25 mouse cellular contexts compared by ENCODE assay signal in genomic region chr12:78839906-78840305, GRCm38 (mm10). TPM values are rescaled to one million over a fixed set of nuclear protein-coding genes. Genes with fewer than 3 reads are reported as not detected.
DNase-seq lines count a peak whose midpoint lies in the region; ATAC-seq and TF ChIP-seq lines count a peak whose summit lies in the region.
"Had no signal": no experiment of that assay in that cellular context is flagged by ENCODE, and none has a peak within 500 bp of the region (broad histone marks: within the 10 kb centered on the region; RNA-seq: fewer than 3 reads in every experiment).

No protein-coding gene starts in this region.

- H3K27ac ChIP-seq in embryonic facial prominence, embryonic 14.5 days (replicated peaks; ENCODE audit: low read depth, low read length) = no peak overlapping the region
- H3K27ac ChIP-seq in embryonic facial prominence, embryonic 10.5 days (replicated peaks) = no peak overlapping the region
- no peak overlapping the region for H3K27ac ChIP-seq in kidney, embryonic 15.5 days
- no peak overlapping the region for H3K27ac ChIP-seq in forebrain, postnatal 0 days (ENCODE audit: low read depth, low read length)
- H3K27ac ChIP-seq: embryonic facial prominence, embryonic 12.5 days; forebrain, embryonic 12.5 days; heart, embryonic 15.5 days; hindbrain, embryonic 14.5 days; kidney, postnatal 0 days; liver, embryonic 13.5 days had no signal

- no peak for TF ChIP-seq CTCF in forebrain, postnatal 0 days (IDR thresholded peaks at IDR 0.05; ENCODE audit: low read depth)

- H3K4me1 ChIP-seq in embryonic facial prominence, embryonic 14.5 days (ENCODE audit: control insufficient read depth, insufficient read depth, low read length) = no peaks in the 10 kb centered on the region
- no peaks in the 10 kb centered on the region for H3K4me1 ChIP-seq in embryonic facial prominence, embryonic 10.5 days
- no peaks in the 10 kb centered on the region for H3K4me1 ChIP-seq in kidney, embryonic 15.5 days
- no peaks in the 10 kb centered on the region for H3K4me1 ChIP-seq in forebrain, postnatal 0 days (ENCODE audit: insufficient read depth)
- H3K4me1 ChIP-seq: embryonic facial prominence, embryonic 12.5 days; forebrain, embryonic 12.5 days; heart, embryonic 15.5 days; liver, embryonic 13.5 days had no signal

- H3K9ac ChIP-seq in embryonic facial prominence, embryonic 14.5 days (ENCODE audit: low read depth, low read length) = no peak overlapping the region
- no peak overlapping the region for H3K9ac ChIP-seq in kidney, embryonic 15.5 days
- H3K9ac ChIP-seq in forebrain, postnatal 0 days = no peak overlapping the region
- H3K9ac ChIP-seq: embryonic facial prominence, embryonic 12.5 days; forebrain, embryonic 12.5 days; heart, embryonic 15.5 days; hindbrain, embryonic 14.5 days; liver, embryonic 13.5 days had no signal

- peaks cover 77% of the 10 kb centered on the region for H3K36me3 ChIP-seq in embryonic facial prominence, embryonic 14.5 days (ENCODE audit: control insufficient read depth, insufficient read depth, low read length)
- peaks cover 93% of the 10 kb centered on the region for H3K36me3 ChIP-seq in embryonic facial prominence, embryonic 10.5 days (replicated peaks)
- H3K36me3 ChIP-seq in kidney, embryonic 15.5 days = peaks cover 81% of the 10 kb centered on the region
- peaks cover 57% of the 10 kb centered on the region for H3K36me3 ChIP-seq in forebrain, postnatal 0 days (ENCODE audit: insufficient read depth)

- no peak for ATAC-seq in embryonic facial prominence, embryonic 14.5 days (ENCODE audit: low read depth)
- no peak for ATAC-seq in kidney, embryonic 15.5 days (replicated peaks; ENCODE audit: low FRiP score)
- ATAC-seq in forebrain, postnatal 0 days = no peak
- ATAC-seq: inflammation-experienced regulatory T-cells, adult 6 months; Patski had no signal

- no peak overlapping the region for H3K4me3 ChIP-seq in embryonic facial prominence, embryonic 14.5 days (ENCODE audit: low read depth, low read length)
- no peak overlapping the region for H3K4me3 ChIP-seq in embryonic facial prominence, embryonic 10.5 days
- no peak overlapping the region for H3K4me3 ChIP-seq in kidney, embryonic 15.5 days (replicated peaks)
- no peak overlapping the region for H3K4me3 ChIP-seq in forebrain, postnatal 0 days (ENCODE audit: low read depth, low read length)
- H3K4me3 ChIP-seq: embryonic facial prominence, embryonic 12.5 days; erythroblast, embryonic 14.5 days; forebrain, embryonic 12.5 days; heart, embryonic 15.5 days; liver, embryonic 13.5 days had no signal

- WGBS in embryonic facial prominence, embryonic 14.5 days = 78% methylated on average over 4 of the region's 4 CpGs
- 85% methylated on average over 4 of the region's 4 CpGs for WGBS in embryonic facial prominence, embryonic 10.5 days
- WGBS in kidney, embryonic 15.5 days = 91% methylated on average over 4 of the region's 4 CpGs
- WGBS in forebrain, postnatal 0 days = 72% methylated on average over 4 of the region's 4 CpGs

- no peaks in the 10 kb centered on the region for H3K9me3 ChIP-seq in embryonic facial prominence, embryonic 14.5 days (ENCODE audit: control insufficient read depth, low read length)
- H3K9me3 ChIP-seq in embryonic facial prominence, embryonic 10.5 days = no peaks in the 10 kb centered on the region
- H3K9me3 ChIP-seq in kidney, embryonic 15.5 days (replicated peaks) = no peaks in the 10 kb centered on the region
- no peaks in the 10 kb centered on the region for H3K9me3 ChIP-seq in forebrain, postnatal 0 days (ENCODE audit: low read length)
- H3K9me3 ChIP-seq: embryonic facial prominence, embryonic 12.5 days; forebrain, embryonic 12.5 days; G1E; heart, embryonic 15.5 days; liver, embryonic 13.5 days had no signal

- no peak overlapping the region for H3K4me2 ChIP-seq in embryonic facial prominence, embryonic 14.5 days (ENCODE audit: low read depth, low read length)
- H3K4me2 ChIP-seq in kidney, embryonic 15.5 days = no peak overlapping the region
- no peak overlapping the region for H3K4me2 ChIP-seq in forebrain, postnatal 0 days (ENCODE audit: low read depth)
- H3K4me2 ChIP-seq: embryonic facial prominence, embryonic 12.5 days; forebrain, embryonic 12.5 days; heart, embryonic 15.5 days; hindbrain, embryonic 14.5 days; liver, embryonic 13.5 days; midbrain, embryonic 11.5 days had no signal

- peak; percentile 24 for DNase-seq in embryonic facial prominence, embryonic 14.5 days (ENCODE audit: low spot score)
- no peak for DNase-seq in embryonic facial prominence, embryonic 10.5 days (ENCODE audit: low spot score)
- peak; percentile 28 for DNase-seq in kidney, adult 9 months
- DNase-seq in 416B (ENCODE audit: low read depth) = peak; percentile 44
- peak; percentile 34 to 70 for DNase-seq in kidney, postnatal 36 days
- no peak for DNase-seq in forebrain, postnatal 0 days
- DNase-seq: adrenal gland, adult 2 months; B cell, adult 2 months; cerebellum, adult 9-10 months; heart, postnatal 36 days; liver, embryonic 13.5 days; lung, adult 2 months; lung, postnatal 14 days had no signal

- H3K27me3 ChIP-seq in embryonic facial prominence, embryonic 14.5 days (replicated peaks; ENCODE audit: control insufficient read depth, insufficient read depth, low read length) = no peaks in the 10 kb centered on the region
- H3K27me3 ChIP-seq in embryonic facial prominence, embryonic 10.5 days (replicated peaks; ENCODE audit: low read depth, poor library complexity, severe bottlenecking) = no peaks in the 10 kb centered on the region
- no peaks in the 10 kb centered on the region for H3K27me3 ChIP-seq in kidney, embryonic 15.5 days
- H3K27me3 ChIP-seq in forebrain, postnatal 0 days (ENCODE audit: insufficient read depth, low read length) = no peaks in the 10 kb centered on the region
- H3K27me3 ChIP-seq: CH12.LX; embryonic facial prominence, embryonic 12.5 days; forebrain, embryonic 12.5 days; heart, embryonic 15.5 days; liver, embryonic 13.5 days; Patski had no signal

RNA-seq across cellular contexts. Expression of gene Atp6v1d, which starts 21.5 kb away (rescaled TPM):
- polyA plus RNA-seq in embryonic facial prominence, embryonic 14.5 days (2014; fragmentation: Nextera tagmentation; extraction: Ambion mirVana) = 62.2 and 69.5 TPM in 2 replicates
- polyA plus RNA-seq in embryonic facial prominence, embryonic 10.5 days (2016; fragmentation: Nextera tagmentation; extraction: Ambion mirVana) = 67.7 and 67.9 TPM in 2 replicates
- 58.9 and 61.1 TPM in 2 replicates for polyA plus RNA-seq in kidney, embryonic 15.5 days (2015; fragmentation: Nextera tagmentation; extraction: Ambion mirVana)
- 83.8 and 91.3 TPM in 2 replicates for total RNA-seq in forebrain, postnatal 0 days (2014; rRNA removed)
- polyA plus RNA-seq in forebrain, postnatal 0 days (2015; fragmentation: Nextera tagmentation; extraction: Ambion mirVana) = 162 and 194 TPM in 2 replicates

RNA-seq across cellular contexts. Expression of gene Eif2s1, which starts 21.7 kb away (rescaled TPM):
- 184 and 201 TPM in 2 replicates for polyA plus RNA-seq in embryonic facial prominence, embryonic 14.5 days (2014; fragmentation: Nextera tagmentation; extraction: Ambion mirVana)
- polyA plus RNA-seq in embryonic facial prominence, embryonic 10.5 days (2016; fragmentation: Nextera tagmentation; extraction: Ambion mirVana) = 310 and 316 TPM in 2 replicates
- polyA plus RNA-seq in kidney, embryonic 15.5 days (2015; fragmentation: Nextera tagmentation; extraction: Ambion mirVana) = 208 and 223 TPM in 2 replicates
- 56.6 and 84.5 TPM in 2 replicates for total RNA-seq in forebrain, postnatal 0 days (2014; rRNA removed)
- polyA plus RNA-seq in forebrain, postnatal 0 days (2015; fragmentation: Nextera tagmentation; extraction: Ambion mirVana) = 98.4 and 111 TPM in 2 replicates

Comparison
In these comparisons a context has a peak if more than half of its experiments do, and no peak if none do; other contexts are left out.
1. DNase-seq: peak in embryonic facial prominence, embryonic 14.5 days (single experiment), kidney, adult 9 months (single experiment), 416B (single experiment) and kidney, postnatal 36 days (2 of 2); none in embryonic facial prominence, embryonic 10.5 days (single experiment) and forebrain, postnatal 0 days (single experiment).